Comparison of ENCODE assay signal across 17 mouse cellular contexts in genomic region chr17:56110571-56110970, GRCm38 (mm10). TPM values are rescaled to one million over a fixed set of nuclear protein-coding genes. Genes with fewer than 3 reads are reported as not detected.
DNase-seq lines count a peak whose midpoint lies in the region; ATAC-seq lines count a peak whose summit lies in the region.
"Had no signal": no experiment of that assay in that cellular context is flagged by ENCODE, and none has a peak within 500 bp of the region (broad histone marks: within the 10 kb centered on the region; RNA-seq: fewer than 3 reads in every experiment).

No protein-coding gene starts in this region.

- no peaks in the 10 kb centered on the region for H3K27me3 ChIP-seq in heart, embryonic 11.5 days (ENCODE audit: control insufficient read depth, insufficient read depth, low read length)
- no peaks in the 10 kb centered on the region for H3K27me3 ChIP-seq in midbrain, embryonic 14.5 days (ENCODE audit: control insufficient read depth, insufficient read depth, low read length)
- no peaks in the 10 kb centered on the region for H3K27me3 ChIP-seq in midbrain, embryonic 11.5 days (ENCODE audit: control insufficient read depth, insufficient read depth, low read length)

- no peak overlapping the region for H3K9ac ChIP-seq in heart, embryonic 11.5 days (ENCODE audit: low read depth, low read length)
- no peak overlapping the region for H3K9ac ChIP-seq in midbrain, embryonic 14.5 days (replicated peaks; ENCODE audit: low read length)
- H3K9ac ChIP-seq in midbrain, embryonic 11.5 days (ENCODE audit: low read length): no peak overlapping the region
- H3K9ac ChIP-seq: liver, embryonic 14.5 days had no signal

- no peak overlapping the region for H3K27ac ChIP-seq in heart, embryonic 11.5 days (ENCODE audit: low read depth, low read length)
- H3K27ac ChIP-seq in midbrain, embryonic 14.5 days (replicated peaks; ENCODE audit: low read depth, low read length): 0 out of 2 replicates have a peak overlapping the region, but pooled peaks have one; percentile 5
- H3K27ac ChIP-seq in midbrain, embryonic 11.5 days (ENCODE audit: low read depth, low read length): no peak overlapping the region
- H3K27ac ChIP-seq in brown adipose tissue, adult 24 weeks (replicated peaks; ENCODE audit: low read depth, low read length): peak overlapping the region; percentile 98
- H3K27ac ChIP-seq: liver, embryonic 14.5 days had no signal

- H3K36me3 ChIP-seq in heart, embryonic 11.5 days (ENCODE audit: control insufficient read depth, insufficient read depth, low read length): no peaks in the 10 kb centered on the region; the same call in none of the 2 replicates
- H3K36me3 ChIP-seq in midbrain, embryonic 14.5 days (ENCODE audit: control insufficient read depth, insufficient read depth, low read length): no peaks in the 10 kb centered on the region
- no peaks in the 10 kb centered on the region for H3K36me3 ChIP-seq in midbrain, embryonic 11.5 days (ENCODE audit: control insufficient read depth, insufficient read depth, low read length)

- H3K9me3 ChIP-seq in heart, embryonic 11.5 days (replicated peaks; ENCODE audit: control insufficient read depth, low read length): no peaks in the 10 kb centered on the region
- H3K9me3 ChIP-seq in midbrain, embryonic 14.5 days (ENCODE audit: control insufficient read depth, low read length): no peaks in the 10 kb centered on the region
- H3K9me3 ChIP-seq in midbrain, embryonic 11.5 days (ENCODE audit: control insufficient read depth, low read length): no peaks in the 10 kb centered on the region

- no peak overlapping the region for H3K4me3 ChIP-seq in heart, embryonic 11.5 days (ENCODE audit: low read depth, low read length)
- no peak overlapping the region for H3K4me3 ChIP-seq in midbrain, embryonic 14.5 days (replicated peaks; ENCODE audit: low read depth, low read length)
- no peak overlapping the region for H3K4me3 ChIP-seq in midbrain, embryonic 11.5 days (ENCODE audit: low read depth, low read length)
- H3K4me3 ChIP-seq in brown adipose tissue, adult 24 weeks (ENCODE audit: insufficient read depth, low read depth, low read length): no peak overlapping the region
- H3K4me3 ChIP-seq: myocyte had no signal

- DNase-seq in heart, adult 18-20 months: peak; percentile 70 to 83
- DNase-seq in midbrain, embryonic 14.5 days: no peak
- DNase-seq in midbrain, embryonic 11.5 days (ENCODE audit: low spot score, missing footprints): no peak
- no peak for DNase-seq in B cell, adult 2 months
- DNase-seq in frontal cortex, adult 2 months (ENCODE audit: extremely low spot score in 1 of 2, low spot score in 1 of 2): no peak
- DNase-seq: cerebellum, adult 11-12 months; embryo, embryonic 11 days; layer of hippocampus, adult 9-11 months; lung, postnatal 10 days had no signal

- 81% methylated on average over 4 of the region's 4 CpGs for WGBS in heart, embryonic 11.5 days (ENCODE audit: insufficient replicate concordance)
- 62% methylated on average over 4 of the region's 4 CpGs for WGBS in midbrain, embryonic 14.5 days
- 75% methylated on average over 4 of the region's 4 CpGs for WGBS in midbrain, embryonic 11.5 days

- ATAC-seq in heart, embryonic 11.5 days (replicated peaks; ENCODE audit: insufficient number of reproducible peaks, low FRiP score, low TSS enrichment): no peak
- ATAC-seq in midbrain, embryonic 14.5 days (ENCODE audit: low FRiP score, low TSS enrichment): no peak
- ATAC-seq in midbrain, embryonic 11.5 days (ENCODE audit: low FRiP score): no peak
- ATAC-seq: forebrain, embryonic 14.5 days had no signal

- no peak overlapping the region for H3K4me2 ChIP-seq in heart, embryonic 11.5 days
- no peak overlapping the region for H3K4me2 ChIP-seq in midbrain, embryonic 14.5 days (ENCODE audit: low read length)
- no peak overlapping the region for H3K4me2 ChIP-seq in midbrain, embryonic 11.5 days

- H3K4me1 ChIP-seq in heart, embryonic 11.5 days (ENCODE audit: control insufficient read depth, insufficient read depth, low read length): 0 out of 2 replicates have a peak, but pooled peaks cover 3% of the 10 kb centered on the region
- H3K4me1 ChIP-seq in midbrain, embryonic 14.5 days (ENCODE audit: control insufficient read depth, insufficient read depth, low read length): no peaks in the 10 kb centered on the region
- H3K4me1 ChIP-seq in midbrain, embryonic 11.5 days (ENCODE audit: control insufficient read depth, insufficient read depth, low read length): no peaks in the 10 kb centered on the region
- no peaks in the 10 kb centered on the region for H3K4me1 ChIP-seq in brown adipose tissue, adult 24 weeks (ENCODE audit: control insufficient read depth, insufficient read depth, insufficient read length, low read length)

RNA-seq across cellular contexts. Expression of gene Plin4, which starts 1.0 kb away (rescaled TPM):
- 100 to 1,000 TPM; 118 to 175 TPM for total RNA-seq in heart, adult 18-20 months (2021)
- polyA plus RNA-seq in heart, embryonic 11.5 days (2014; fragmentation: Nextera tagmentation; extraction: Ambion mirVana): 0.10 and 0.11 TPM in 2 replicates
- polyA plus RNA-seq in midbrain, embryonic 14.5 days (2014; fragmentation: Nextera tagmentation; extraction: Ambion mirVana): 0.13 TPM in 2 replicates
- polyA plus RNA-seq in midbrain, embryonic 11.5 days (2014; fragmentation: Nextera tagmentation; extraction: Ambion mirVana): 0.05 and 0.07 TPM in 2 replicates
- 195 and 205 TPM in 2 replicates for polyA plus RNA-seq in brown adipose tissue, adult 24 weeks (2012; ENCODE audit: insufficient read depth, insufficient read length, missing spikeins)
- polyA plus RNA-seq in frontal cortex, adult 2 months (2012; rRNA removed): 0.36 and 0.56 TPM in 2 replicates
- total RNA-seq: granulocyte monocyte progenitor cell, adult 5-6 weeks; megakaryocyte-erythroid progenitor cell, adult 5-6 weeks had no signal

RNA-seq across cellular contexts. Expression of gene Plin5, which starts 6.8 kb away (rescaled TPM):
- total RNA-seq in heart, adult 18-20 months (2021): 100 to 1,000 TPM; 166 TPM
- 0.18 and 0.33 TPM in 2 replicates for polyA plus RNA-seq in heart, embryonic 11.5 days (2014; fragmentation: Nextera tagmentation; extraction: Ambion mirVana)
- polyA plus RNA-seq in midbrain, embryonic 14.5 days (2014; fragmentation: Nextera tagmentation; extraction: Ambion mirVana): 0.55 and 1.0 TPM in 2 replicates
- polyA plus RNA-seq in midbrain, embryonic 11.5 days (2014; fragmentation: Nextera tagmentation; extraction: Ambion mirVana): 0.07 TPM in 1 of 2 replicates, not detected in the other
- polyA plus RNA-seq in brown adipose tissue, adult 24 weeks (2012; ENCODE audit: insufficient read depth, insufficient read length, missing spikeins): 138 and 171 TPM in 2 replicates
- 0.19 and 0.38 TPM in 2 replicates for polyA plus RNA-seq in frontal cortex, adult 2 months (2012; rRNA removed)
- total RNA-seq: granulocyte monocyte progenitor cell, adult 5-6 weeks; megakaryocyte-erythroid progenitor cell, adult 5-6 weeks had no signal

RNA-seq across cellular contexts. Expression of gene Lrg1, which starts 11.2 kb away (rescaled TPM):
- total RNA-seq in heart, adult 18-20 months (2021): 10 to 100 TPM; 56.2 to 65.4 TPM
- polyA plus RNA-seq in heart, embryonic 11.5 days (2014; fragmentation: Nextera tagmentation; extraction: Ambion mirVana): not detected in 2 replicates
- 0.15 and 0.34 TPM in 2 replicates for polyA plus RNA-seq in midbrain, embryonic 14.5 days (2014; fragmentation: Nextera tagmentation; extraction: Ambion mirVana)
- 0.15 TPM in 1 of 2 replicates, not detected in the other for polyA plus RNA-seq in midbrain, embryonic 11.5 days (2014; fragmentation: Nextera tagmentation; extraction: Ambion mirVana)
- 61.5 and 101 TPM in 2 replicates for polyA plus RNA-seq in brown adipose tissue, adult 24 weeks (2012; ENCODE audit: insufficient read depth, insufficient read length, missing spikeins)
- 1.9 and 3.4 TPM in 2 replicates for polyA plus RNA-seq in frontal cortex, adult 2 months (2012; rRNA removed)
- polyA plus RNA-seq: forebrain, embryonic 14.5 days; kidney, embryonic 14.5 days had no signal

RNA-seq across cellular contexts. Expression of gene Sema6b, which starts 29.6 kb away (rescaled TPM):
- 10 to 100 TPM; 12.5 to 13.5 TPM for total RNA-seq in heart, adult 18-20 months (2021)
- 0.11 and 0.33 TPM in 2 replicates for polyA plus RNA-seq in heart, embryonic 11.5 days (2014; fragmentation: Nextera tagmentation; extraction: Ambion mirVana)
- polyA plus RNA-seq in midbrain, embryonic 14.5 days (2014; fragmentation: Nextera tagmentation; extraction: Ambion mirVana): 16.4 and 18.2 TPM in 2 replicates
- polyA plus RNA-seq in midbrain, embryonic 11.5 days (2014; fragmentation: Nextera tagmentation; extraction: Ambion mirVana): 1.9 TPM in 2 replicates
- polyA plus RNA-seq in brown adipose tissue, adult 24 weeks (2012; ENCODE audit: insufficient read depth, insufficient read length, missing spikeins): 1.9 and 5.0 TPM in 2 replicates
- 89.0 and 95.5 TPM in 2 replicates for polyA plus RNA-seq in frontal cortex, adult 2 months (2012; rRNA removed)

RNA-seq across cellular contexts. Expression of gene Hdgfl2, which starts 31.1 kb away (rescaled TPM):
- total RNA-seq in heart, adult 18-20 months (2021): 10 to 100 TPM; 30.6 to 37.2 TPM
- polyA plus RNA-seq in heart, embryonic 11.5 days (2014; fragmentation: Nextera tagmentation; extraction: Ambion mirVana): 77.2 and 82.9 TPM in 2 replicates
- 106 and 113 TPM in 2 replicates for polyA plus RNA-seq in midbrain, embryonic 14.5 days (2014; fragmentation: Nextera tagmentation; extraction: Ambion mirVana)
- 104 and 121 TPM in 2 replicates for polyA plus RNA-seq in midbrain, embryonic 11.5 days (2014; fragmentation: Nextera tagmentation; extraction: Ambion mirVana)
- polyA plus RNA-seq in brown adipose tissue, adult 24 weeks (2012; ENCODE audit: insufficient read depth, insufficient read length, missing spikeins): 17.6 and 19.3 TPM in 2 replicates
- 129 and 145 TPM in 2 replicates for polyA plus RNA-seq in frontal cortex, adult 2 months (2012; rRNA removed)

Comparison
In these comparisons a context has a peak if more than half of its experiments do, and no peak if none do; other contexts are left out.
1. H3K27ac ChIP-seq: peak in midbrain, embryonic 14.5 days (single experiment) and brown adipose tissue, adult 24 weeks (single experiment); none in heart, embryonic 11.5 days (single experiment) and midbrain, embryonic 11.5 days (single experiment).
2. DNase-seq: peak in heart, adult 18-20 months (2 of 2); none in midbrain, embryonic 14.5 days (single experiment), midbrain, embryonic 11.5 days (single experiment), B cell, adult 2 months (0 of 2) and frontal cortex, adult 2 months (0 of 2).
3. RNA of gene Plin4, which starts 1.0 kb away (polyA plus RNA-seq): 195 to 205 TPM in brown adipose tissue, adult 24 weeks; 0.36 to 0.56 TPM in frontal cortex, adult 2 months, 0.13 TPM in midbrain, embryonic 14.5 days, 0.10 to 0.11 TPM in heart, embryonic 11.5 days and 0.05 to 0.07 TPM in midbrain, embryonic 11.5 days; every median in the first group is over 100 times any median in the second.
4. RNA of gene Plin5, which starts 6.8 kb away (polyA plus RNA-seq): 138 to 171 TPM in brown adipose tissue, adult 24 weeks; 0.55 to 1.0 TPM in midbrain, embryonic 14.5 days, 0.19 to 0.38 TPM in frontal cortex, adult 2 months, 0.18 to 0.33 TPM in heart, embryonic 11.5 days and 0.07 TPM in midbrain, embryonic 11.5 days; every median in the first group is over 10 times any median in the second.
5. RNA of gene Lrg1, which starts 11.2 kb away (polyA plus RNA-seq): 61.5 to 101 TPM in brown adipose tissue, adult 24 weeks; 1.9 to 3.4 TPM in frontal cortex, adult 2 months, 0.15 to 0.34 TPM in midbrain, embryonic 14.5 days, not detected in heart, embryonic 11.5 days and 0.15 TPM in midbrain, embryonic 11.5 days; every median in the first group is over 10 times any median in the second.